Mouse (Mus musculus) small intestine, adult 2 months (tissue): ENCODE measurements around the gene Aftph. TPM values are rescaled to one million over a fixed set of nuclear protein-coding genes. Genes with fewer than 3 reads are reported as not detected.
A peak's percentile ranks its signal among the peaks of the same experiment; 100 is the strongest.

Experiments used
- H3K27ac ChIP-seq: fragments of 200-500 bp; 2 replicates; pipeline ENCODE4 v1.5.1; 2012; ENCODE audit warnings: low read depth, low read length, control low read depth, inconsistent platforms; ENCODE audit not compliant: insufficient read depth
- H3K27me3 ChIP-seq: fragments of 200-500 bp; 2 replicates; pipeline ENCODE4 v1.6.1; 2012; ENCODE audit warnings: mild to moderate bottlenecking, moderate library complexity, low read length, inconsistent platforms; ENCODE audit not compliant: control insufficient read depth, insufficient read depth
- H3K36me3 ChIP-seq: fragments of 200-500 bp; 2 replicates; pipeline ENCODE4 v1.6.1; 2012; ENCODE audit warnings: mild to moderate bottlenecking, low read length, control low read depth, inconsistent platforms; ENCODE audit not compliant: control insufficient read depth, insufficient read depth
- H3K4me1 ChIP-seq: fragments of 200-500 bp; 2 replicates; pipeline ENCODE4 v1.6.1; 2012; ENCODE audit warnings: low read length, inconsistent platforms, mixed read lengths; ENCODE audit not compliant: control insufficient read depth, insufficient read depth, insufficient read length
- H3K4me3 ChIP-seq: fragments of 200-500 bp; 2 replicates; pipeline ENCODE4 v1.5.1; 2012; ENCODE audit warnings: low read depth, mild to moderate bottlenecking, control low read depth, inconsistent platforms, low read length, moderate library complexity
- CTCF ChIP-seq: fragments of 200-500 bp; IDR thresholded peaks from 2 replicates; pipeline ENCODE4 v1.5.1; 2012; ENCODE audit warnings: low read depth, mild to moderate bottlenecking, control low read depth, inconsistent platforms, low read length, moderate library complexity, mixed read lengths; ENCODE audit not compliant: insufficient replicate concordance, insufficient read length; ENCODE audit errors: extremely low read depth
- POLR2A ChIP-seq: fragments of 200-500 bp; IDR thresholded peaks from 2 replicates; pipeline ENCODE4 v1.6.1; 2012; ENCODE audit warnings: low read depth, mild to moderate bottlenecking, control low read depth, inconsistent platforms, low read length, moderate library complexity
- WGBS: fragments of 180-500 bp; shearing (Covaris S2); methylation state at CpG from one replicate; pipeline ENCODE4 v1.1.7; 2018; 5-methylcytosine and 5-hydroxymethylcytosine counted together
- polyA plus RNA-seq: library from polyadenylated mRNA; depleted of rRNA; stranded (reverse); fragments of >200 nt; gene quantifications from 2 replicates; pipeline ENCODE4 v1.2.3, GENCODE M21; 2012

Aftph gene
- polyA plus RNA-seq, 1 experiment = 48.0 TPM

DNA sequence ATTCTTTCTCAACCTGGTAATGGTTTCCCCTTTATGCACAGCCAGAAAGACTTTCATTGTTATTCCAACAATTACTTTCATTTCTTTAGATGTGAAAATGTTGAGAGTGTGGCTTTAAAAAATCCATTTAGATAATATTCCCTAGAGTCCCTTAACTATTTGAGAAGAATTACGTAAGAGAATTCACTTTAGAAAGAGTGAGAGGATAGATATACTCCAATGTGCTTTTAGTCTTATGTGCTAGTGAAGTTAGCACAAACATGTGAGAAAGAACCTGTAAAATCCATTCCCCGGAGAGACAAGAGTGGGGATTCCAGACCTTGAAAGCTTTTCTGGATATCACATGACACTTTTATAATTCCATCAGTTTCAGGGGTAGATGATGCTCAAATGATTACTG, 9.2 kb upstream of the Aftph start:
- no peak overlapping the region for H3K4me3 ChIP-seq
- H3K27me3 ChIP-seq = no peaks in the 10 kb centered on the region
- H3K36me3 ChIP-seq = no peaks in the 10 kb centered on the region
- no peak overlapping the region for H3K27ac ChIP-seq
- no peaks in the 10 kb centered on the region for H3K4me1 ChIP-seq
- TF ChIP-seq POLR2A = no peak
- WGBS = 84% methylated on average over 2 of the region's 2 CpGs

DNA sequence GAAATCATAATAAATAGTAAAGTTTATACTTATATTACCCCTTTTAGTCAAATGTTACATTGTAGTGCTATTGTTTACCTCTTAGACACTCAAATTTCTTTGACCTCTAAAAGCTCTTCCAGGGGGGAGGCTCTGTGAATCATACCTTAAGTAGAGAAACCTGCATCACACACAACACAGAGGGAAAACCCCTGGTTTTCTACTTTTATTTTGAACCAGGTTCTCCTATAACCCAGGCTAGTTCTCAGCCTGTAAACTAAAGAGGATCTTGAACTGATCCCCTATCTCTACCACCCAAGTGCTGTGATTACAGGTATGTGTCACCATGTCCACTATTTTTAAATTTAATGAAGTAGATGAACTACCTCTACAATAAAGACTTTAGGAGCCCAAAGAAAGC, 2.0 kb upstream of the Aftph start:
- Histone ChIP-seq H3K27ac (no peak overlapping the region), H3K4me3 (no peak overlapping the region), H3K4me1 (no peaks in the 10 kb centered on the region), H3K27me3 (no peaks in the 10 kb centered on the region), H3K36me3 (no peaks in the 10 kb centered on the region)
- no peak for TF ChIP-seq POLR2A
- no peak for TF ChIP-seq CTCF

DNA sequence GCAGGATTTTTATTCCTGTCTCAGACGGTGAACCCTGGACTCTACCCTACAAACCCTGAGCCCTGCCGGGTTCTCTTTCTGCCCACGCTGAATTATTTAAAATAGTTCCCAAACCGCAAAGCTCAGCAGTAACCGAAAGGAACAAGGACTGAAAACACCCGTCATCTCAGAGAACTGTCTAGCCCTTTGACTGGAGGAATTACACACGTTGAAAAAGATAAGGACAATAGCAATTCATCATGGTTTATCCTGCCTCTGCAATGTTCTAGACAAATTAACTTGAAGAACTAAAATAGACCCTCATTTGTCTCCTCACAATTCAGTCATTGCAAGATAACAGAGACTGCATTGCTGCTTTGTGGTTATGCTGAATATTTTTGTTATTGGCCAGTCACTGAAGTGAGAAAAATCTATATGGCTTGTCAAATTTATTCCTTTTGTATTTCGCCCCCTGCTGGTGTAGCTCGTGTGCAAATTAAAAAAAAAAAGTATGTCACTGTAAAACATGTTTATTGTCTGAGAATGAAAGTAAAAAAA, 1.0 kb upstream of the Aftph start:
- no peaks in the 10 kb centered on the region for H3K36me3 ChIP-seq
- TF ChIP-seq POLR2A (no peak), CTCF (no peak)
- peak overlapping the region; percentile 100 for H3K27ac ChIP-seq
- H3K4me3 ChIP-seq = peak overlapping the region; percentile 5; the same call in 1 of the 2 replicates
- no peaks in the 10 kb centered on the region for H3K27me3 ChIP-seq
- under 1% methylated on average over 9 of the region's 9 CpGs for WGBS
- H3K4me1 ChIP-seq = no peaks in the 10 kb centered on the region

DNA sequence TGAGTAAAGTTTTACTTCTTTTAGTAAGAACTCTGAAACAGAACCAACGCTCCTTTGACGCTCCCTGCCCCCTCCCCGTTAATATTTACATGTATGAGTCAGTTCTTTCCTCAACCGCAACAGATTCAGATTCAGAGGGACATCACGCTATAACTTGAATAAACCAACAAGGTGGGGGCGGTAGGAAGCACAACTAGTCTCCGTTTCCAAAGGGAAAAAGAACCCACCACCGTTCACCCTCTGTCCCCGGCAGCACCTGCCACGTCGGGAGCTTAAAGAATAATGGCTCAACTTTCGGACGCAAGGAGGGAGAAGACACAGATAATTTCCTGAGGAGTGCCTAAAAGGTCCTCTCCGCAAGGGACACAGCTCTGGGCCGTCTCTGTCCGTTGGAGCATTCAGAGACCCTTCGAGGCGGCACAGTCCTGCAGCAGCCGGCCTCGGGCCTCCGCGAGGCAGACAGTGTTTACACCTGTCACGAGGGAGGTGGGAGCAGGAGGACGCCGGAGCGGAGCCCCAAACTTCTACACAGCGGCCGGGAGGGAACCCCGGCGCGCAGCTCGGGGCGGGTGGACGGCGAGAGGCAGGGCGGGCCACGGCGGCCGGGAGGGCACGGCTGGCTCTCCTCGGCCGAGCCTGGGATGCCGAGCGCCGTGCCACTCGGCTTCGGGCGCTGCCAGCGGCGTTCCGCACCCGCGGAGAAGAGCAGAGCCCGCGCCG, 748 bp downstream of the Aftph start:
- TF ChIP-seq CTCF (no peak), POLR2A (no peak)
- peak overlapping the region; percentile 95 for H3K4me3 ChIP-seq
- peak overlapping the region; percentile 89 for H3K27ac ChIP-seq
- H3K27me3 ChIP-seq = no peaks in the 10 kb centered on the region
- peaks cover 2% of the 10 kb centered on the region; the same call in 1 of the 2 replicates for H3K4me1 ChIP-seq
- H3K36me3 ChIP-seq = no peaks in the 10 kb centered on the region
- WGBS = 1% methylated on average over 51 of the region's 56 CpGs

DNA sequence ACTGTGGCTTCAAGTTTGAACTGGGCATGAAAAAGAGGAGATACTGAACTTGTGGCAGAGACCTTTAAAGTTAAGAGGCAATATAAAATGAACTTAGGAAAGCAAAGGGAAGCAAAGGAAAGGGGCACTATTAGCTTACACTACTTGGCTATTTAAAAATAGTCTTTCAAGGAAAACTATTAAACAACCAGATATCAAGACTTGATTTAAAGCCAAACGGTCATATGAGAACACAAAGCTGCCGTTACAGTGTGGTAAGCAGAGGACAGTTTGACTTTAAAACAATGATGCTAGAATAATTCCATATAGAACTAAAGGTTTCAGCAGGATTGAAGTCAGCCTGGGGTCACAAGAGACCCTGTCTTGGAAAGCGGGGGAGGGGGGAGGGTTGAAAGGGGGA, 7.3 kb downstream of the Aftph start:
- H3K4me3 ChIP-seq = no peak overlapping the region
- TF ChIP-seq POLR2A = no peak
- TF ChIP-seq CTCF = no peak
- no peaks in the 10 kb centered on the region for H3K27me3 ChIP-seq
- H3K4me1 ChIP-seq = peaks cover 8% of the 10 kb centered on the region; the same call in 1 of the 2 replicates
- WGBS = 53% methylated on average over 3 of the region's 3 CpGs
- H3K27ac ChIP-seq = peak overlapping the region; percentile 46; the same call in 1 of the 2 replicates
- peaks cover 3% of the 10 kb centered on the region for H3K36me3 ChIP-seq

DNA sequence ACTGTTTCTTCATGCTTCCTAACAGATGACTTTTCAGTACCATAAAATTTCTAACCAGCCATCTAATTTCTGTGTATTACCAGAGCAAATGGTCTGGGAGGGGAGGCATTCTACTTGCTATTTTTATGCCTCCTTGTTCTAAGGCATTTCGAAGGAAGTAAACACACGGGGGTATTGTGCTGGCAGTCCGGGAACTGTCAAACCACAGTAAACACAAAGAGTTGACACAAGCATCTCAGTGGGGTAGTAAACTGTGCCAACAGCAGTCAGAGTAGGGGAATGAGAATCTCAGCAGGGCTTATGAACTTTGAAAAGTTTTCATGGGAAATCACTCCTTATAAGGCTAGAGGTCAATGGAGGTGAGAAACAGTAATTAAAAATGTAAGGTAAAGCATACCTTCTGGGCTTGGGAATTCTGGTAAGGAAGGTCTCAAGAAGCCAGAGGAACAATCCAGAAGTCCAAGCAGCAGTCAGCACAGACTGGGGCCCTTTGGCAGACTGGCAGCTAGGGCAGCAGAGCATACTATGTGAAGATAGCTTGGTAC, 7.8 kb downstream of the Aftph start:
- Histone ChIP-seq H3K4me3 (no peak overlapping the region), H3K27ac (peak overlapping the region; percentile 46; the same call in 1 of the 2 replicates), H3K4me1 (peaks cover 8% of the 10 kb centered on the region; the same call in 1 of the 2 replicates), H3K27me3 (no peaks in the 10 kb centered on the region), H3K36me3 (peaks cover 3% of the 10 kb centered on the region)
- TF ChIP-seq CTCF (no peak), POLR2A (no peak)
- whole genome bisulfite sequencing = 20% methylated on average over 3 of the region's 3 CpGs

DNA sequence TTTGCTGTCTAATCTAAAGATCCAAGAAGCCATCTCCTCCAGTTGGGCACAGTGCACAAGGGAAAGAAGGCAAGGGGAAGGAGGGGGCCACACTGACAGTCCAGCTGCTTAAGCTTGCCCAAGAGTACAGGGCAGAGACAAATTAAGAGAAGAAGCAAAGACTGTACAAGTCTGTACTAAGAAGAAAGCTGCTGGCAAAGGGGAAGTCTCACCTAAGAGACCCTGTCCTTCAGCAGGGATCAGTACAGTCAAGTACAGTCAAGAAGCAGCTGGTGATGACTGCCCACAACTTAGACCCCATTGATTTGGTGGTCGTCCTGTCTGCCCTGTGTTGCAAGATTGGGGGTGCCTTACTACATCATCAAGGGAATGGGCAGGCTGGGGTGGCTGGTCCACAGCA, 12.0 kb downstream of the Aftph start:
- TF ChIP-seq CTCF = no peak
- no peak for TF ChIP-seq POLR2A
- no peaks in the 10 kb centered on the region for H3K27me3 ChIP-seq
- peaks cover 19% of the 10 kb centered on the region for H3K36me3 ChIP-seq
- 81% methylated on average over 1 of the region's 1 CpGs for WGBS
- no peak overlapping the region for H3K4me3 ChIP-seq
- no peak overlapping the region for H3K27ac ChIP-seq
- peaks cover 5% of the 10 kb centered on the region; the same call in 1 of the 2 replicates for H3K4me1 ChIP-seq
